Mouse (Mus musculus) forebrain, embryonic 11.5 days (tissue): ENCODE data around the gene Rcn3. TPM values are rescaled to one million over a fixed set of nuclear protein-coding genes. Genes with fewer than 3 reads are reported as not detected.
"Not testable (repeated sequence)": the region's sequence is repeated elsewhere in the genome, so short reads cannot be mapped to it uniquely, and the experiment has no call there.

Experiments
- ATAC-seq: fragments of 200-750 bp; cut with Nextera tagmentation; replicated peaks from 2 replicates; pipeline ENCODE4 v1.8.0; 2017; ENCODE audit warnings: moderate TSS enrichment; ENCODE audit not compliant: low FRiP score
- DNase-seq: peaks from one replicate; pipeline ENCODE4 v3.0.0-alpha.2; 2017; ENCODE audit warnings: low spot score
- H3K27ac ChIP-seq: fragments of 300-500 bp; sonication (generic); 2 replicates; pipeline ENCODE4 v1.5.1; 2014; ENCODE audit warnings: low read depth, low read length
- H3K27me3 ChIP-seq: fragments of 300-500 bp; sonication (generic); 2 replicates; pipeline ENCODE4 v1.6.1; 2014; ENCODE audit warnings: mild to moderate bottlenecking, low read length, mixed read lengths; ENCODE audit not compliant: control insufficient read depth, insufficient read depth
- H3K36me3 ChIP-seq: fragments of 300-500 bp; sonication (generic); 2 replicates; pipeline ENCODE4 v1.6.1; 2014; ENCODE audit warnings: mild to moderate bottlenecking, low read length, moderate library complexity, mixed read lengths; ENCODE audit not compliant: control insufficient read depth, insufficient read depth
- H3K4me1 ChIP-seq: fragments of 300-500 bp; sonication (generic); replicated peaks from 2 replicates; pipeline ENCODE4 v1.6.1; 2014; ENCODE audit warnings: low read length, mixed read lengths; ENCODE audit not compliant: control insufficient read depth, insufficient read depth
- H3K4me2 ChIP-seq: fragments of 300-500 bp; sonication (generic); 2 replicates; pipeline ENCODE4 v1.6.1; 2014; ENCODE audit warnings: low read depth, mild to moderate bottlenecking, low read length, moderate library complexity, mixed read lengths; ENCODE audit not compliant: severe bottlenecking
- H3K4me3 ChIP-seq: fragments of 300-500 bp; sonication (generic); 2 replicates; pipeline ENCODE4 v1.5.1; 2014; ENCODE audit warnings: low read depth, low read length
- H3K9ac ChIP-seq: fragments of 300-500 bp; sonication (generic); 2 replicates; pipeline ENCODE4 v1.6.1; 2014; ENCODE audit warnings: low read length
- H3K9me3 ChIP-seq: fragments of 300-500 bp; sonication (generic); 2 replicates; pipeline ENCODE4 v1.6.1; 2016; ENCODE audit warnings: low read length, mixed read lengths; ENCODE audit not compliant: control insufficient read depth
- WGBS: fragments of 180-500 bp; shearing (Covaris S2); extraction: QIAGEN DNeasy Blood & Tissue Kit; methylation state at CpG from one replicate; pipeline ENCODE4 v1.1.7; 2014; 5-methylcytosine and 5-hydroxymethylcytosine counted together
- polyA plus RNA-seq: library from polyadenylated mRNA; unstranded; fragments of >200 nt; fragmentation: Nextera tagmentation; extraction: Ambion mirVana; gene quantifications from 2 replicates; pipeline ENCODE4 v1.2.1, GENCODE M21; 2014

The Rcn3 gene
- polyA plus RNA-seq, 1 experiment from 2014 or later = 110 TPM

DNA sequence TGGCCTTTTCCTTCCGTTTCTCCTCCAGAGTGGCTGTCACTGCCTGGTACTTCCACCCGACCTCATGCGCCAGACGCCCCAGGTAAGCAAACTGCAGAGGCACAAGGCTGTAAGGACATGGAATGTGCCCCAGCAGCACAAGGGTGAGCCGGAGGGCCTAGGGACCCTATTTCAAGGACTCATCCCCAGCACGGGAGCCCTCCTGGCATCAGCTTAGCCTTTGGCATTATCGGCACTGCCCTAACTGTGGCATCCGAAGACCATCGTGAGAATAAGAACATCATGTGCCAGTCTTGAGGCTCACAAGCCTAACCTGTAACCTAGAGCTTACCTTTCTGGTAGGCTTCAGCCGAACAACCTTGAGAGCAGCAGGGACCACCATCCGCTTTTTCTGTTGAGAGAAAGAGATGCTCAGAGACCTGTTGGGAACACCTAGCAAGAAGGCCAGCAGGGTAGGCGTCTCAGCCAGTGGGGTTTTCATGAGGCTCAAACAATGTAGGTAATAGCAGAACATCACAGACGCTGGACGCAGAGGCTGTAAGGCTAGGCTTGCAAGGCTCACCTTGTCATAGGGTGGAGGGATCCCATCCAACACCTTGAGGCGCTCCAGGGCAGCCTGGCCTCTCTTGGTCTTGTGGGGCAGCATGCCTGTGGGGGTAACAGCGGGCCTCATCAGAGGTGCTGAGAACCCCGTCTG lies 34.3 kb upstream of the Rcn3 start:
- Histone ChIP-seq H3K27me3 (no peaks in the 10 kb centered on the region), H3K27ac (peak overlapping the region; percentile 88), H3K4me3 (peak overlapping the region; percentile 97), H3K9me3 (no peaks in the 10 kb centered on the region), H3K4me2 (peak overlapping the region; percentile 97), H3K9ac (peak overlapping the region; percentile 100), H3K36me3 (peaks cover 25% of the 10 kb centered on the region), H3K4me1 (peaks cover 32% of the 10 kb centered on the region)
- ATAC-seq (no peak), DNase-seq (peak; percentile 63)
- 78% methylated on average over 17 of the region's 17 CpGs for WGBS

DNA sequence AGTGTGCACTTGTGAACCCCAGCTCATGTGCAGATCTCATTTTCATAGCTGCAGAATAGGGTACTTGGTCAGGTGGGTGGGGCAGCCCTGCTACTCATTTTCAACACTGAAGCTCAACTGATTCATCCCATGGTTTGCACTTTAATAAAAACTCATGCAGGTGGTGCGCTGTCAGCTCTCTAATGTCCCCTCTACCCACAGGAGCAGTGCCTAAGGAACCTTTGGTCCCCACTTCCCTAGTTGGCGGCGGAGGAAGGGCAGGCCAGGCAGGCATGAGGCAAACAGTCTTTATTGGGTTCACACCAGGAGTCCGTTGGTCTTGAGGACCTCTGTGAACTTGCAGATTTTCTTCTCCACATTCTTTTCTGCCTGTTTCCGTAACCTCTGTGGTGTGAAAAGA lies 33.6 kb upstream of the Rcn3 start:
- H3K36me3 ChIP-seq = peaks cover 31% of the 10 kb centered on the region

GRCm38 (mm10) chr7:45125144-45125600 lies 33.2 kb upstream of the Rcn3 start:
- DNase-seq = peak; percentile 68
- Histone ChIP-seq H3K9ac (no peak overlapping the region; the same call in 1 of the 2 replicates), H3K27me3 (no peaks in the 10 kb centered on the region), H3K27ac (peak overlapping the region; percentile 93; the same call in 1 of the 2 replicates), H3K4me3 (no peak overlapping the region), H3K4me1 (peaks cover 32% of the 10 kb centered on the region), H3K36me3 (peaks cover 36% of the 10 kb centered on the region), H3K9me3 (no peaks in the 10 kb centered on the region), H3K4me2 (peak overlapping the region; percentile 53)
- no peak for ATAC-seq
- 18% methylated on average over 7 of the region's 7 CpGs for WGBS

More for the DNA sequence above, 33.6 kb upstream of the Rcn3 start:
- 65% methylated on average over 5 of the region's 5 CpGs for WGBS
- not testable (repeated sequence) for H3K4me3 ChIP-seq, H3K9ac ChIP-seq, ATAC-seq, H3K27me3 ChIP-seq, H3K9me3 ChIP-seq, DNase-seq, H3K4me2 ChIP-seq
- Histone ChIP-seq H3K27ac (peak overlapping the region; percentile 93; the same call in 1 of the 2 replicates), H3K4me1 (peaks cover 32% of the 10 kb centered on the region)

DNA sequence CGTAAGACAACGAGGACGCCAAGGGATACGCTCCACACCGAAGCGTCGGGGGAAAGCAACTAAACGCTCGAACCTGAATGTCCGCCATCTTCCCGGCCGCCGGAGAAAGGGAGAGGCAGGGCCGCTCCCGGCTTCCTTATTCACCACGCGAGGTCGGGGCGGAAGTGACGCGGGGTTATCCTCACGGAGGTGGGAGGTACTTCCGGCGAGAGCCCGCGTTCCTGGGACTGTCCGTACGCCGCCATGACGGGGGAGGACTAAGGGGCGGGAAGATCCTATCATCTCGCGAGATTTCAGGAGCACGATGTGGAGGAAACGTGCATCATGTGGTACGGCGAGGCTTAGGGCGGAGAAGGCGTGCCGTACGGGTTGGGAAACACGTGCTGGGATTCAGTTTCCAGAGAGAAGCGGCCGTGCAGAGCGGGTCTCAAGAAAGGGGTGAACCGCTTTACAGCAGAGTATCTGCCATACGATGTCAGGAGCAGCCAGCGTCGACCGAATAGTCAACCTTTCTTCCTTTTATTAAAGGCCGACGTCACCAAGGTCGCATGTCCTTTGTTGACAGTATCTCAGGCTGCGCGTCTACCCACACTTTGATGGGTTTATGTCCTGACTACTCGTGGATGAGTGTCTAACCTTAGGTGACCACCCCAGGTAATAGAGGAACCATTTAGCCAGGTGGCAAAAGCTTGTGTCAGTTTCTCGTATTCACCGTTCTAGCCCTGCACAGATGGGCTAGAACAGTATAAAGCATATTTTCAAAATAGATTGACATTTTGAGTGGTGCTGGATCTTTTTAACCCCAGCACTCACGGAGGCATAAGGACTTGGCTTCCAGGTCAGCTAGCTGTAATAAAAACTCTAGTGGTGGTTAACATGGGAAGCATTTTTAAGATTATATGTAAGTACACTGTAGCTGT lies 32.5 kb upstream of the Rcn3 start, which contains the start of gene Rps11:
Gene Rps11, minus strand, starts transcription at position 216 of the 920 bp plus-strand sequence.
- Histone ChIP-seq H3K4me2 (peak within 1 kb of the TSS; percentile 76), H3K4me3 (peak within 1 kb of the TSS; percentile 87), H3K9ac (peak within 1 kb of the TSS; percentile 99), H3K36me3 (peaks cover 40% of the 10 kb centered on the region), H3K27ac (peak within 1 kb of the TSS; percentile 93), H3K27me3 (no peaks in the 10 kb centered on the region), H3K9me3 (no peaks in the 10 kb centered on the region), H3K4me1 (peaks cover 28% of the 10 kb centered on the region)
- peak; percentile 81 for ATAC-seq
- WGBS = under 1% methylated on average over 59 of the region's 59 CpGs
- DNase-seq = peak; percentile 99

DNA sequence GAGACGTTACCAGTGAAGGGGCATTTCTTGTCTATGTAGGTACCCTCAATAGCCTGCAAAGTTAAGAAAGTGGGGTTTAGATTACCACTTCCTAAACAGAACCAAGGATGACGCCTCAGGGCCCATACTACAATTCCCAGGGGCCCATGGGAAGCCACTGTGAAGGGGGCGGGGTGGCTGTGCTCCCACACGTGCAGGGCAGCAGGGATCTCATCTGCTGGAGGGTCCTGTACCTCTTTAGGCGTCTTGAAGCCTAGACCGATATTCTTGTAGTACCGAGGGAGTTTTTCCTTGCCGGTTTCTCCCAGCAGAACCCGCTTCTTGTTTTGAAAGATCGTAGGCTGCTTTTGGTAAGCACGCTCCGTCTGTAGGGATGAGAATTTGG lies 31.2 kb upstream of the Rcn3 start:
- peak overlapping the region; percentile 76 for H3K4me2 ChIP-seq
- no peak for DNase-seq
- ATAC-seq = no peak
- peak overlapping the region; percentile 87 for H3K4me3 ChIP-seq
- WGBS = 32% methylated on average over 12 of the region's 12 CpGs
- no peaks in the 10 kb centered on the region for H3K9me3 ChIP-seq
- H3K9ac ChIP-seq = peak overlapping the region; percentile 99
- no peaks in the 10 kb centered on the region for H3K27me3 ChIP-seq
- H3K4me1 ChIP-seq = peaks cover 28% of the 10 kb centered on the region
- H3K27ac ChIP-seq = no peak overlapping the region; the same call in 1 of the 2 replicates
- H3K36me3 ChIP-seq = peaks cover 40% of the 10 kb centered on the region

GRCm38 (mm10) chr7:45122561-45123185 lies 30.7 kb upstream of the Rcn3 start:
- Histone ChIP-seq H3K4me2 (peak overlapping the region; percentile 76), H3K4me3 (peak overlapping the region; percentile 87), H3K27me3 (no peaks in the 10 kb centered on the region), H3K27ac (no peak overlapping the region), H3K9ac (peak overlapping the region; percentile 99), H3K36me3 (peaks cover 40% of the 10 kb centered on the region), H3K4me1 (peaks cover 28% of the 10 kb centered on the region), H3K9me3 (no peaks in the 10 kb centered on the region)
- DNase-seq (no peak), ATAC-seq (no peak)
- WGBS = 88% methylated on average over 15 of the region's 15 CpGs

DNA sequence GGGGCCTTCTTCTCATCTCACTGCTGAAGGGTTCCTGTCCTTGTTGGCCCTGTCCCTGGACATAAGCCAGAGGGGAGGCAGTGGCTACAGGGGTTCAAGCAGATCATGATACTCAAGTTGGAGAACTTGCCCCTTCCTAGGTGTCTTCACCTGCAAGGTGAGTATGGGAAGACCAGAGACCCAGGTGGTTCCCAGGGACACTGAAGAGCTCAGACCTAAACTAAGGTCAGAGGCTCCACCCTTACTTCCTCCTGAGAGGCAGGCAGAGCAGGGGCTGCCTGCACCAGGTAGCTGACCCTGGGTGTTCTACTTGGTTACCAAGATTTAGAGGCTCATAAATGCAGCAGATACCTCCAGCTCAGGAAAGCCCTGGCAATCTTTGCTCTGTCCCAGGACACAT lies 29.9 kb upstream of the Rcn3 start:
- H3K4me2 ChIP-seq = no peak overlapping the region
- DNase-seq = no peak
- H3K9me3 ChIP-seq = no peaks in the 10 kb centered on the region
- no peak for ATAC-seq
- H3K27me3 ChIP-seq = no peaks in the 10 kb centered on the region
- H3K4me1 ChIP-seq = peaks cover 23% of the 10 kb centered on the region
- no peak overlapping the region for H3K9ac ChIP-seq
- H3K4me3 ChIP-seq = no peak overlapping the region
- no peak overlapping the region for H3K27ac ChIP-seq
- H3K36me3 ChIP-seq = peaks cover 40% of the 10 kb centered on the region

DNA sequence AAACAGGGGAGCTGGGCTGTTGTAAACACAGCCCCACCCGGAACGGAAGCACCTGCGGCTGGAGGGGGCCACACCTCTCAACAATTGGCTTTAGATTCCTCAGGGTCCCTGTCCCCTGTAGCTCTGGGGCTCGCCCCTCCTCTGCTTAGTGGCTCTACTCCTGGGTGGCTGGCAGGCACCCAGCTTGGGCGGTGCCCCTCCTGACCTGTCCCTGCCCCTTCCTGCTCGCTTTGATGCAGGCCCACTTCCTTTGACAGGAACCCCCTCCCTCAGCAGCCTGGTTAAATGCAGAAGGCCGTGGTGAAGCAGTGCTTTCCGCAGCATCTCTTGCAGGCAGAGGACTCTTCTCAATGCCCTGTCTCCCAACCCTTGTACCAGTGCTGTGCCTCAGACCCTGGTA lies 29.4 kb upstream of the Rcn3 start:
- Histone ChIP-seq H3K36me3 (peaks cover 34% of the 10 kb centered on the region), H3K27ac (no peak overlapping the region), H3K4me3 (no peak overlapping the region), H3K9me3 (no peaks in the 10 kb centered on the region), H3K27me3 (no peaks in the 10 kb centered on the region), H3K4me2 (no peak overlapping the region), H3K9ac (no peak overlapping the region), H3K4me1 (peaks cover 18% of the 10 kb centered on the region)
- 70% methylated on average over 8 of the region's 8 CpGs for WGBS
- no peak for DNase-seq
- ATAC-seq = no peak
